Mouse (Mus musculus) layer of hippocampus, postnatal 14 days (tissue): ENCODE data around the gene Gif. TPM values are rescaled to one million over a fixed set of nuclear protein-coding genes. Genes with fewer than 3 reads are reported as not detected.

Experiments
- DNase-seq, 2 experiments: peaks; one replicate each; pipeline ENCODE4 v3.0.0; 2021 to 2022; ENCODE audit warnings: low spot score in 2 of 2, mixed read lengths in 1 of 2
- total RNA-seq, 2 experiments: library from RNA; stranded (reverse); gene quantifications; 2 replicates each; pipeline ENCODE4 v1.2.3; 2021

Gene Gif
- total RNA-seq, 2 experiments from 2014 or later, result not detected

DNA sequence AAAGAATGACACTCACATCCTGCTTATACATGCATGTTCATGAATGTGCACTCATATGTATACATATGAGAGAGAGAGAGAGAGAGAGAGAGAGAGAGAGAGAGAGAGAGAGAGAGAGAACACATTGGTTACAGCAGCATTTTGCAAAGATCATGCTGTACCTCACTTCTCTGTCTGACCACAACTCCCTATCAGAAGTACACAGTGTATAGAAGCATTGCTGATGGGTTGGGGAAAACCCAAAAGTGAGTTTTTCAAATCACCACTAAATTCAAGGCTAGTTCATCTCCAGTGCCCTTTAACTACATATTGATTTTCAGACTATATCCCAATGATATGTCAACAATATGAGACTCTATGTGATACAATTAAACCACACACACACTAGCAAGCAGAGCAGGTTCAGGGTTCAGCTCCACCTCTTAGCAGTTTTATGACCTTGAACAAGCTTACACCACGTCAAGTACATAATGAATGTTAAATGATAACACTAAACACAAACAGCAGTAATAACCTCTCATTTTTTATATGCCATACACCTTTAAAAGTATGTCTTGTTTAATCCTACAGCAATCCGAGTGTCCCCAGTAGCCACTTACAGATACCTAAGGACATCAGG lies 46.5 kb downstream of the Gif start:
- no peak for DNase-seq

DNA sequence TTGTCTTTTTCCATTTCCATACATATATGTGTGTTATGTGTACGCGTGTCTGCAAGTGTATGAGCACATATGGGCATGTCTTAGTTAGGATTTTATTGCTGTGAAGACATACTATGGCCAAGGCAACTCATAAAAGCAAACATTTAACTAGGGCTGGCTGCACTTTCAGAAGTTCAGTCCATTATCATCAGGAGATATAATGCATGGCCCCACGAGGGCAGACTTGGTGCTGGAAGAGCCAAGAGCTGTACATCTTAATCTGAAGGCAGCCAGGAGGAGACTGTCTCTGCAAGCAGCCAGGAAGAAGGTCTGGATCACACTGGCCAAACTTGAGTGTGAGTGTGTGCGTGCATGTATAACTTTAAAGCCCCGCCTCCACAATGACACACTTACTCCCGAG lies 47.1 kb downstream of the Gif start:
- DNase-seq, result no peak

DNA sequence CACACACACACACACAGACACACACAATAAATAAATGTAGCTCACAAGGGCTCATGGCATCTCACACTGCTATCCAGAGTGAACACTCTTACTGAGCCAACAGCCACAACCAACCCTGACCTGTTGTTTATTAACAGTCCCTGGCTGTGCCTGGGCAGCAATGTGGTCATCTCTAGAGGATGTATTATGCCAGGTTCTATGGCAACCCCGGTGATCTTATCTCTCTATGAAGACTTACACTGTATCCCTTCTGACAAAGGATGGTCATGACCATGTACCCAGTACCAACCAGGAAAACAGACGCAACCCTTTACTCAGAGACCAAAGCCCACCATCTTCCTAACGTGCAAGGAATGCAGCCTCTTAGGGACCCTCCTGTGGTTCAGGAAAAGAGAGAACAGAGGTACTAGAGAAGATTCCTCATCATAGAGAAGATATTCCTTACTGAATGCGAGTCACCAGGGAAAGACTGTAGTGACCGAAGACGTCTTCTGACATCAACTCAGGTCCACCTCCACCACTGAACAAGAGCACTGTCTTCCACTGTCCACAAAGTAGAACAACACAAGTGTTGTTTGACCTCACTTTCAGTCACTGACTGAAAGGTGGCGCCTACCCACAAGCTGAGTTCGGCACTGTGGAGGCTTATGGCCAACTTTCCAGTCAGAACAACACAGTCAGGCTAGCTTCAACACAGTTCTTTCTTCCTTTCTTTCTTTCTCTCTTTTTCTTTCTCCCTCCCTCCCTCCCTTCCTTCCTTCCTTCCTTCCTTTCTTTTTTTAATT lies 53.4 kb downstream of the Gif start:
- DNase-seq, result no peak

DNA sequence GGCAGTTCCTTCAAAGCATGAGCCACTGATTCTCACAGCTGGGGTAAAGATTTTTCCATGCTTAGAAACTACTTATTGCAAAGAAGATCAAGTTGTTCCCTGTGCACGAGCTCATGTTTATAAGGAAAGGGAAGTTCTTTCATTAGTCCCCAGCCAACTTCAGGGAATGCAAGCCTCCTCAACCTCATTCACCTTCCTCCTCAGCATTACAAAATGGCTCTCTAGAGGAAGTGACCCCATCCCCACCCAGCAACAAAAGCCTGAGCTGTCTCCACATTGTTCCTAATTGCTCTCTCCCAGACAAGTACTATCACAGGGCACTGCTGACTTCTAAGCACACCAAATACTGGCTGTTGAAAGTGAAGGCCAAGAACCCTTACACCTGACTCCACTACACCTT lies 57.1 kb downstream of the Gif start:
- DNase-seq, result no peak

DNA sequence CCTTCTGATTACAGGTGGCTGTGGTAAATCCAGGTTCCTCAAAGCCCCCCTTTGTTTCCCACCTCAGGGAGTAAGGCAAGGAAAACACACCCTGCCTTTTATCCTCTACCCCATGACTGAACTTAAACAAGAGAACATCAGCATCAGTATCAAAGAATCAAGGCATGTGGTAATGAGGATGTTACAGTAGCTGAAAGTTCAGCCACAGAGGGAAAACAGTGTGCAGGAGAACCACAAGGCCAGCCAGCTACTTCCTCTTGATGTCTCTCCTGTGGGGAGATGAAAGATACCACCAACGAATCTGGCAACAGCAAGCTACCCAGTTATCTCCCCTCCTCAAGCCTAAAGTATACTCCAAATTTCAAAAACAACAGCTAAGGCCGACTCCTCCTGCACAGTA lies 59.9 kb downstream of the Gif start:
- DNase-seq, result no peak

DNA sequence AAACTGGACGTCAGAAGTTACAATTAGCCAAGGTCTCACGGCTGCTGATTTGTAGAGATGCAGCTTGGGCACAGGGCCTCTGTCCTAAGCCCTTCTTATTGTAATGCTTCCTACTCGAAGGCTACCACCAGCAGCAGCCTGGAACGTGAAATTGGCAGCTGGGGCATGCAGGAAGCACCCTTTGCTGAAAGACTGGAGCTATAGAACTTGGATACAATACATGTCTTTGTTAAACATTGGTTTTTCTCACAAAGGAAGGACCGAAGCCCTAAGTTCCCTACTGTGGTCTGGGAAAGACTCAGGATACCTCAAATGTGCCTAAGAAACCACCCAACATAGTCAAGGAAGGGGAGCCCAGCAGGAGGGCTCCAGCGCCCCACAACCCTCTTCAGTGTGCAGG lies 60.5 kb downstream of the Gif start:
- no peak for DNase-seq

DNA sequence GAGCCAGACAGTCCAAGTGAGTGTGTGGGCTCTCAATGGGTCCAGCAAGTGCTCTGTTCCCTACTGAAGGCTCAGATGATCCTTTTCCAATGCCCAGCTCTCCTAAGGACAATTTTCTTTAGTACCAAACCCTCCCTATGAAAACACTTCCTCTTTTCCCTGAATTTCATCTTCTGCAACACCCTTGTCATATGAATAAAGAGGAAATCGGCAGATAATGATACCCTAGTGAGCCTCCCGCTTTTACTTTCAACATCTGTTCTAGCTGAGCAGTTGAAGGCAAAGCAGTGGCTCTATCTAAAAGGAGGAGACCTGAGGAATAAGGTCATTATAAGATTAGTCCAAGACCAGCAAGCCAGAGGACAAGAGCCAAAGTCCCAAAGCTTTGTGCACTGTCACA lies 61.1 kb downstream of the Gif start:
- no peak for DNase-seq

DNA sequence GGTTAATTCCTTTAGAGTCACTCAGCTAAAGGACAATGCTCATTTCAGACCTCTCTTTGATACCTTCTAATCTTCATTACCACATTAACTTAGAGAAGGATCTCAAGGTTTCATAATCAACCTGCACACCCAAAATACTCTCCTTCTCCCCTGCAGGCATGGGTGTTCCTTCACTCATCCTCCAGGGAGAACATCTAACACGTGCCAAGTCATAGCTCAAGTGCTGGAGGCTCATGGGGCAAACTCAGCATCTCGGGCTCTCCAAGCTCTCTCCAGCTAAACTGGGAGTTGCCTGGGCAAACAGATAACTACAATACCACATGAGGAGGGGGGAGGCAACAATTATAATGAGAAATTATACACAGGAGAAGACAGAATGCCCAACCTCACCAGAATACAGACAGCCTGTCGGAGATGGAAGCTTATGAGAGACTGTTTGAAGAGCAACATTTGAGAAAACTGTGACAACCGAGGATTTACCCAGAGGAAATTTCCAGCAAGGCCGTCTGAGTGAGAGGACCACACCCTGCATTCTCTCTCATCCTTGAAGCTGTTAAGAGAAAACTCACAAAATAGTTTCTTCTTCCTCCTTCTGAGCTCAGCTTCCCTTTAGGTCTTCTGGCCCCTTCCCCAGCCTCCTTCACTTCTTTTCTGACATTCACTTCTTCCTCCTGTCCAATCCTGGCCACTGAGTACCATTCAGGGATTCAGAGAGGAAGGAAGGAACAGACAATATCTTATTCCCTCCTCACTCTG lies 62.8 kb downstream of the Gif start:
- DNase-seq, result no peak

DNA sequence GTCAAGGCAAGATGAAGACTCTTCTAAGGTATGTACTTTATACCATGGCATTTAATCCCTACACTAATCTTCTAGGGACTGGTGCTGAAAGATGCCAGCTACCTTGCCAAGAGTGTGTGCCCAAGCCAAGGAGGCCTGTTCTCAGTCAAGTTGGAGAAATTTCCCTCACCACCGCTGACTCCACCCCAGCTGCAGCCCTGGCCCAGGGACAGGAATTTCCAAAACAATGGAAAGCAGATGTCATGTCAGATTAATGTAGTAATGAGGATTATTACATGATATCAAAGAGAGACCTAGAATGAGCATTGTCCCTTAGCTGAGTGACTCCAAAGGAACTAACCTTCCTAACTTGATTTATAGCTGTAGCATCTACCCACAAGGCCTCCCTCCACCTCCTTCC lies 63.5 kb downstream of the Gif start:
- no peak for DNase-seq

DNA sequence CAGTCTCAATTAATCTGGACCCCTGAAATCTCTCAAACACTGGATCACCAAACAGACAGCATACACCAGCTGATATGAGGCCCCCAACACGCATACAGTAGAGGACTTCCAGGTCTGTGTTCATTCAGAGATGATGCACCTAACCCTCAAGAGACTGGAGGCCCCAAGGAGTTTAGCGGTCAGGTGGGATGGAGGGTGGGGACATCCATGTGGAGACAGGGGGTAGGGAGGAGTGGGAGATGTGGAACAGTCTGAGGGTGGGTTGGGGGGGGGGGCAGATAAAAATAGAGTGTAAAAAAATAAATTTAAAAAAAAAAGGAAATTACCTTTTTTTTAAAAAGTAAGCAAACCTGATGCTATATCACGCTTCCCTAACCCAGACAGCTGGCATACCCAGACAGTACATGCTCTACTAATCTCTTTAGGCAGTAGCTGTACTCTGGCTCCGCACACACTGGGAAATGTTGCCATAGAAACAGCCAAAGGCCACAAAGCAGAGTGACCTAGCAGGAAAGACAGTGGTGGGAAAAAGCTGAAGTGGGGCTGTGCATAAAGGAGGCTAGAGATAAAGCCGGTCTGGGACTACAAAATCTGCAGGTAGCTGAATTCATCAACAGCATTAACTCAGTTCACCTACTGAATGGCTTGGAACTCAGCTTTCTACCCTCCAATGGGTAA lies 64.5 kb downstream of the Gif start:
- DNase-seq, result no peak

Other genes starting within 250 kb of the Gif start
- 1 to 10 TPM; 2.4 to 2.5 TPM for gene Ms4a6b, start 231.0 kb upstream of the Gif start, total RNA-seq
- gene Ms4a4d, start 210.8 kb upstream of the Gif start, total RNA-seq, result not detected
- gene Ms4a6d, start 142.7 kb upstream of the Gif start, total RNA-seq, result 1 to 10 TPM in 1 of 2 experiments, under 1 TPM in 1; 0.81 to 1.2 TPM
- gene Ms4a2, start 123.8 kb upstream of the Gif start, total RNA-seq, result not detected
- gene Ms4a3, start 106.7 kb upstream of the Gif start, total RNA-seq, result not detected
- not detected for gene Oosp2, start 87.0 kb upstream of the Gif start, total RNA-seq
- gene Oosp1, start 56.4 kb upstream of the Gif start, total RNA-seq, result not detected
- gene Oosp3, start 50.5 kb upstream of the Gif start, total RNA-seq, result not detected
- 10 to 100 TPM; 37.9 to 41.2 TPM for gene Mrpl16, start 22.8 kb downstream of the Gif start, total RNA-seq
- 10 to 100 TPM; 19.6 to 27.8 TPM for gene Stx3, start 71.8 kb downstream of the Gif start, total RNA-seq
- gene Olfr1417, start 91.7 kb downstream of the Gif start, total RNA-seq, result not detected
- gene Olfr1418, start 113.5 kb downstream of the Gif start, total RNA-seq, result not detected
- gene Olfr1419, start 127.6 kb downstream of the Gif start, total RNA-seq, result not detected
- not detected for gene Olfr1420, start 139.0 kb downstream of the Gif start, total RNA-seq
- 10 to 100 TPM; 19.1 to 20.2 TPM for gene Patl1, start 164.8 kb downstream of the Gif start, total RNA-seq
- 10 to 100 TPM; 54.8 to 56.2 TPM for gene Osbp, start 218.4 kb downstream of the Gif start, total RNA-seq